In the genomic region with DNA sequence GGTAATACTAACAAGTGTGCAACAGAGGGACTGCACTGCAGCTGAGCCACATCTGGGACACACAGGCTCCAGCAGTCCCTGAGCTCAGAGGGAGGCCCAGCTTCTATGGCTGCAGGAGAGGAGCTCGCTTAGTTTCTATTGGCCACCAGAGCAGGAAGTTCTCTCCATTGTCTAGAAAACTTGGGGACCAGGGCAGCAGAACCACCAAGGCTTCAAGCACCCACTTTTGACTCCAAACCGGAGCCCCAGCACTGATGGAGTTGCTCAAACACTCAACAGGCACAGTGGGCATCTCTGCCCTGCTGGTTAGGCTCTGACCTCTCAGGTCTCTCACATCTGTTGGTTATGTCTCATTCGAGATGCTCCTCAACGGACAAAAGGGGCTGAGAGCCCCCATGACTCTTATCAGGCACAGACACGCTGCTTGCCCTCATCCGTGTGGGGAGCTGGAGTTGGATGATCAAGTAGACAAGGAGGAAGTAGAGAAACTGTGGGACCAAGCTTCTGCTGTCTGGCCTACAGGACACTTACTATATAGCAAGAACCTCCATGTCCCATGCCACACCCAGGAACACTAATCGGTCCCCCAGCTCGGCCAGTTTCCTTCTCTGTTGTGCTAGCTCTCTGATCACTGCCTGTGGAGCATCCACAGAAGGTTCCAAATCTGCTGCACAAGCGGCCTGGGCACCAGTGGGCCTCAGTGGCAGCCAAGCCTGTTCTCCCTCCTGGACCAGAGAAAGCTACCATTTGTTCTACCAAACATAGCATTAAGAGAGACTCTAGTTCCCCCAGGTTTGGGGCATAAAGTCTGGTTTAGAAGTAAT, we compare ENCODE assay signal across 11 mouse cellular contexts. TPM values are rescaled to one million over a fixed set of nuclear protein-coding genes. Genes with fewer than 3 reads are reported as not detected.
A peak's percentile ranks its signal among the peaks of the same experiment; 100 is the strongest.
DNase-seq lines count a peak whose midpoint lies in the region; ATAC-seq and TF ChIP-seq lines count a peak whose summit lies in the region.
"Had no signal": no experiment of that assay in that cellular context is flagged by ENCODE, and none has a peak within 500 bp of the region (broad histone marks: within the 10 kb centered on the region; RNA-seq: fewer than 3 reads in every experiment).

No protein-coding gene starts in this region.

- no peak for ATAC-seq in kidney, embryonic 15.5 days (replicated peaks; ENCODE audit: low FRiP score)
- peak; percentile 52 for ATAC-seq in common myeloid progenitor, adult 5-6 weeks (replicated peaks; ENCODE audit: low read depth, poor library complexity, severe bottlenecking)
- no peak for ATAC-seq in limb, embryonic 12.5 days (ENCODE audit: insufficient number of reproducible peaks, insufficient read depth, low FRiP score, low TSS enrichment, low read depth)
- ATAC-seq in intestine, postnatal 0 days, result no peak

- no peaks in the 10 kb centered on the region for H3K27me3 ChIP-seq in kidney, embryonic 15.5 days
- H3K27me3 ChIP-seq in limb, embryonic 12.5 days, result no peaks in the 10 kb centered on the region
- no peaks in the 10 kb centered on the region for H3K27me3 ChIP-seq in intestine, postnatal 0 days (replicated peaks; ENCODE audit: control insufficient read depth, insufficient read depth, low read length)
- H3K27me3 ChIP-seq: hindbrain, embryonic 15.5 days had no signal

- no peak overlapping the region for H3K4me3 ChIP-seq in kidney, embryonic 15.5 days (replicated peaks)
- no peak overlapping the region for H3K4me3 ChIP-seq in limb, embryonic 12.5 days (replicated peaks)
- H3K4me3 ChIP-seq in intestine, postnatal 0 days (ENCODE audit: low read depth, low read length), result no peak overlapping the region
- H3K4me3 ChIP-seq: hindbrain, embryonic 15.5 days had no signal

- H3K4me1 ChIP-seq in kidney, embryonic 15.5 days, result peaks cover 81% of the 10 kb centered on the region
- peaks cover 23% of the 10 kb centered on the region for H3K4me1 ChIP-seq in limb, embryonic 12.5 days (replicated peaks)
- H3K4me1 ChIP-seq in intestine, postnatal 0 days (replicated peaks; ENCODE audit: control insufficient read depth, insufficient read depth, low read length), result peaks cover 20% of the 10 kb centered on the region

- H3K27ac ChIP-seq in kidney, embryonic 15.5 days, result peak overlapping the region; percentile 10; the same call in 1 of the 2 replicates
- H3K27ac ChIP-seq in limb, embryonic 12.5 days, result peak overlapping the region; percentile 47; the same call in 1 of the 2 replicates
- no peak overlapping the region for H3K27ac ChIP-seq in intestine, postnatal 0 days (ENCODE audit: low read depth, low read length)
- H3K27ac ChIP-seq: hindbrain, embryonic 15.5 days had no signal

- H3K9me3 ChIP-seq in kidney, embryonic 15.5 days (replicated peaks), result no peaks in the 10 kb centered on the region
- no peaks in the 10 kb centered on the region for H3K9me3 ChIP-seq in limb, embryonic 12.5 days
- H3K9me3 ChIP-seq in intestine, postnatal 0 days (ENCODE audit: control insufficient read depth), result no peaks in the 10 kb centered on the region
- H3K9me3 ChIP-seq: hindbrain, embryonic 15.5 days had no signal

- 84% methylated on average over 9 of the region's 9 CpGs for WGBS in kidney, embryonic 15.5 days
- WGBS in limb, embryonic 12.5 days, result 80% methylated on average over 9 of the region's 9 CpGs
- 89% methylated on average over 9 of the region's 9 CpGs for WGBS in intestine, postnatal 0 days

- peak overlapping the region; percentile 6; the same call in 1 of the 2 replicates for H3K4me2 ChIP-seq in kidney, embryonic 15.5 days
- H3K4me2 ChIP-seq in limb, embryonic 12.5 days, result no peak overlapping the region
- H3K4me2 ChIP-seq in intestine, postnatal 0 days (replicated peaks; ENCODE audit: low read depth), result no peak overlapping the region
- H3K4me2 ChIP-seq: hindbrain, embryonic 15.5 days had no signal

- TF ChIP-seq CTCF in intestine, postnatal 0 days (IDR thresholded peaks at IDR 0.05; ENCODE audit: low read depth), result no peak

- peaks cover 6% of the 10 kb centered on the region for H3K36me3 ChIP-seq in kidney, embryonic 15.5 days
- H3K36me3 ChIP-seq in limb, embryonic 12.5 days, result peaks cover 16% of the 10 kb centered on the region
- H3K36me3 ChIP-seq in intestine, postnatal 0 days (ENCODE audit: control insufficient read depth, insufficient read depth), result no peaks in the 10 kb centered on the region; the same call in 1 of the 2 replicates
- H3K36me3 ChIP-seq: hindbrain, embryonic 15.5 days had no signal

- H3K9ac ChIP-seq in kidney, embryonic 15.5 days, result 0 out of 2 replicates have a peak overlapping the region, but pooled peaks have one; percentile 1
- 0 out of 2 replicates have a peak overlapping the region, but pooled peaks have one; percentile 6 for H3K9ac ChIP-seq in limb, embryonic 12.5 days (replicated peaks)
- no peak overlapping the region for H3K9ac ChIP-seq in intestine, postnatal 0 days (ENCODE audit: low read depth, low read length)
- H3K9ac ChIP-seq: hindbrain, embryonic 15.5 days had no signal

- no peak for DNase-seq in kidney, adult 9 months
- DNase-seq in spleen, postnatal 4 days (ENCODE audit: low spot score in 2 of 2), result peak; percentile 68 to 81
- no peak for DNase-seq in testis, postnatal 10 days (ENCODE audit: low spot score)
- no peak for DNase-seq in ovary, postnatal 10 days (ENCODE audit: low spot score)

RNA-seq across cellular contexts. Expression of a gene that starts 1.8 kb away (rescaled TPM):
- polyA plus RNA-seq in kidney, embryonic 15.5 days (2015; fragmentation: Nextera tagmentation; extraction: Ambion mirVana), result 3.9 and 4.1 TPM in 2 replicates
- total RNA-seq in common myeloid progenitor, adult 5-6 weeks (2017), result 31.2 and 35.4 TPM in 2 replicates
- 3.1 and 4.2 TPM in 2 replicates for polyA plus RNA-seq in limb, embryonic 12.5 days (2016; fragmentation: Nextera tagmentation; extraction: Ambion mirVana)
- 1.9 and 3.4 TPM in 2 replicates for polyA plus RNA-seq in intestine, postnatal 0 days (2015; fragmentation: Nextera tagmentation; extraction: Ambion mirVana)

RNA-seq across cellular contexts. Expression of a gene that starts 10.3 kb away (rescaled TPM):
- polyA plus RNA-seq in kidney, embryonic 15.5 days (2015; fragmentation: Nextera tagmentation; extraction: Ambion mirVana), result 9.1 and 9.9 TPM in 2 replicates
- total RNA-seq in common myeloid progenitor, adult 5-6 weeks (2017), result 0.34 and 2.0 TPM in 2 replicates
- 1.4 and 2.1 TPM in 2 replicates for polyA plus RNA-seq in limb, embryonic 12.5 days (2016; fragmentation: Nextera tagmentation; extraction: Ambion mirVana)
- polyA plus RNA-seq in intestine, postnatal 0 days (2015; fragmentation: Nextera tagmentation; extraction: Ambion mirVana), result 29.6 and 32.9 TPM in 2 replicates
- total RNA-seq: left cerebral cortex, adult 18-20 months had no signal
- polyA plus RNA-seq: brain, embryonic 14.5 days had no signal

RNA-seq across cellular contexts. Expression of a gene that starts 31.5 kb away (rescaled TPM):
- polyA plus RNA-seq in kidney, embryonic 15.5 days (2015; fragmentation: Nextera tagmentation; extraction: Ambion mirVana), result 41.6 and 44.5 TPM in 2 replicates
- 164 and 170 TPM in 2 replicates for total RNA-seq in common myeloid progenitor, adult 5-6 weeks (2017)
- polyA plus RNA-seq in limb, embryonic 12.5 days (2016; fragmentation: Nextera tagmentation; extraction: Ambion mirVana), result 52.5 and 56.9 TPM in 2 replicates
- polyA plus RNA-seq in intestine, postnatal 0 days (2015; fragmentation: Nextera tagmentation; extraction: Ambion mirVana), result 27.5 and 28.8 TPM in 2 replicates

RNA-seq across cellular contexts. Expression of a gene that starts 31.7 kb away (rescaled TPM):
- 21.3 and 24.3 TPM in 2 replicates for polyA plus RNA-seq in kidney, embryonic 15.5 days (2015; fragmentation: Nextera tagmentation; extraction: Ambion mirVana)
- 23.6 and 25.3 TPM in 2 replicates for total RNA-seq in common myeloid progenitor, adult 5-6 weeks (2017)
- 24.7 and 30.6 TPM in 2 replicates for polyA plus RNA-seq in limb, embryonic 12.5 days (2016; fragmentation: Nextera tagmentation; extraction: Ambion mirVana)
- polyA plus RNA-seq in intestine, postnatal 0 days (2015; fragmentation: Nextera tagmentation; extraction: Ambion mirVana), result 6.8 and 8.2 TPM in 2 replicates

RNA-seq across cellular contexts. Expression of a gene that starts 43.3 kb away (rescaled TPM):
- 8.0 and 11.1 TPM in 2 replicates for polyA plus RNA-seq in kidney, embryonic 15.5 days (2015; fragmentation: Nextera tagmentation; extraction: Ambion mirVana)
- 3.3 and 3.7 TPM in 2 replicates for total RNA-seq in common myeloid progenitor, adult 5-6 weeks (2017)
- polyA plus RNA-seq in limb, embryonic 12.5 days (2016; fragmentation: Nextera tagmentation; extraction: Ambion mirVana), result 0.20 TPM in 1 of 2 replicates, not detected in the other
- 332 and 377 TPM in 2 replicates for polyA plus RNA-seq in intestine, postnatal 0 days (2015; fragmentation: Nextera tagmentation; extraction: Ambion mirVana)

Comparison
In these comparisons a context has a peak if more than half of its experiments do, and no peak if none do; other contexts are left out.
1. DNase-seq: peak in spleen, postnatal 4 days (2 of 2); none in kidney, adult 9 months (single experiment), testis, postnatal 10 days (single experiment) and ovary, postnatal 10 days (single experiment).